Mouse (Mus musculus) liver, embryonic 12.5 days (tissue): ENCODE results near the gene Lamb3. TPM values are rescaled to one million over a fixed set of nuclear protein-coding genes. Genes with fewer than 3 reads are reported as not detected.

ENCODE experiments used
- ATAC-seq: fragments of 200-750 bp; cut with Nextera tagmentation; 2 replicates; pipeline ENCODE4 v1.8.0; 2017; ENCODE audit warnings: moderate number of reproducible peaks, mild to moderate bottlenecking, moderate library complexity
- H3K27ac ChIP-seq: fragments of 300-500 bp; sonication (generic); 2 replicates; pipeline ENCODE4 v1.5.1; 2016; ENCODE audit warnings: mild to moderate bottlenecking
- H3K27me3 ChIP-seq: fragments of 300-500 bp; sonication (generic); replicated peaks from 2 replicates; pipeline ENCODE4 v1.6.1; 2016; ENCODE audit warnings: mild to moderate bottlenecking, moderate library complexity
- H3K36me3 ChIP-seq: fragments of 300-500 bp; sonication (generic); 2 replicates; pipeline ENCODE4 v1.6.1; 2016; ENCODE audit warnings: mild to moderate bottlenecking, moderate library complexity
- H3K4me1 ChIP-seq: fragments of 300-500 bp; sonication (generic); 2 replicates; pipeline ENCODE4 v1.6.1; 2016
- H3K4me2 ChIP-seq: fragments of 300-500 bp; sonication (generic); 2 replicates; pipeline ENCODE4 v1.6.1; 2016; ENCODE audit warnings: mild to moderate bottlenecking, moderate library complexity
- H3K4me3 ChIP-seq: fragments of 300-500 bp; sonication (generic); 2 replicates; pipeline ENCODE4 v1.5.1; 2016; ENCODE audit warnings: mild to moderate bottlenecking, moderate library complexity
- H3K9ac ChIP-seq: fragments of 300-500 bp; sonication (generic); 2 replicates; pipeline ENCODE4 v1.6.1; 2016; ENCODE audit warnings: mild to moderate bottlenecking, moderate library complexity
- H3K9me3 ChIP-seq: fragments of 300-500 bp; sonication (generic); replicated peaks from 2 replicates; pipeline ENCODE4 v1.6.1; 2016; ENCODE audit warnings: mild to moderate bottlenecking, moderate library complexity
- WGBS: fragments of 180-500 bp; shearing (Covaris S2); methylation state at CpG from one replicate; pipeline ENCODE4 v1.1.7; 2016; ENCODE audit not compliant: insufficient replicate concordance; 5-methylcytosine and 5-hydroxymethylcytosine counted together
- polyA plus RNA-seq: library from polyadenylated mRNA; unstranded; fragments of >200 nt; fragmentation: Nextera tagmentation; extraction: Ambion mirVana; gene quantifications from 2 replicates; pipeline ENCODE4 v1.2.1, GENCODE M21; 2016

Gene Lamb3
- polyA plus RNA-seq, 1 experiment from 2014 or later = 0.04 TPM

DNA sequence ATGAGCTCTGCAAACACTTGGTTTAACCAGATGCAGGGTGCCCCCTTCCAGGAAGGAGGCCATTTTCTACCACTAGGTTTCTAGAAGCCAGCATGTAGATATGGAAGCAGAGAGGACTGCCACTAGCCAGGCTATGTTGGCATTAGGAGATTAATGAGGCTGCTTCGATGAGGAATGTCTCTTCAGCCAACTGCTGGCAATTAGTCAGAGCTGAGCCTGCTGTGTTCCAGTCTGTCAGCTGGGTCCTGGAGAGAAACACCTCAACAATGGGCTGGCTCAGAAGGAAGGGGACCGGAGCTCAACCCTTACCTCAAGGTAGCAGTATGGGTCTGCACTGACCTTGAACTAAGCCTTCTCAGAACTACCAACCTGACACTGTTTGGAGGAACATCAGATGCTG lies 179.7 kb downstream of the Lamb3 start:
- H3K27ac ChIP-seq = no peak overlapping the region
- H3K4me1 ChIP-seq = peaks cover 2% of the 10 kb centered on the region
- no peaks in the 10 kb centered on the region for H3K27me3 ChIP-seq
- H3K4me3 ChIP-seq = no peak overlapping the region
- 43% methylated on average over 2 of the region's 2 CpGs for WGBS
- no peaks in the 10 kb centered on the region for H3K36me3 ChIP-seq
- H3K9ac ChIP-seq = no peak overlapping the region
- no peak overlapping the region for H3K4me2 ChIP-seq
- H3K9me3 ChIP-seq = no peaks in the 10 kb centered on the region
- ATAC-seq = no peak

DNA sequence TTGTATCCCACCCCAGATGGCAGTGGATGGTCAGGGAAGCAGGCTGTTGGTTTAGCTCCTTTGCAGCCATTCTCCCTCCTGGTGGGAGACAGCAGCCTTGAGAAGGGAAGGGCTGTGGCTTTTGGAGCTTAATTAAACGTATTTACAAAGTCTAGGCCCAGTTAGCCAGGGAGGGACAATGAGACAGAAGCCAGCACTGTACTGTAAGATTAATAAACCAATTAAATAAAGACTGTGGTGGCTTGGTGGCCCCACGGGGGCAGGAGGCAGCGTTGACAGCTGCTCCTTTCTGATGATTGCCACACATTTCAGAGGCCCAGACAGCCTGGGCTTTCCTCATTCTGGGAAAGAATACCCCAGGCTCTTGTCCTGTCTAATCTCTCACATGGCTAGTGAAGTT lies 182.0 kb downstream of the Lamb3 start:
- Histone ChIP-seq H3K4me3 (no peak overlapping the region), H3K27ac (no peak overlapping the region), H3K4me2 (no peak overlapping the region), H3K9me3 (no peaks in the 10 kb centered on the region), H3K36me3 (no peaks in the 10 kb centered on the region), H3K4me1 (no peaks in the 10 kb centered on the region), H3K9ac (no peak overlapping the region), H3K27me3 (no peaks in the 10 kb centered on the region)
- ATAC-seq = no peak
- WGBS = 23% methylated on average over 3 of the region's 3 CpGs

DNA sequence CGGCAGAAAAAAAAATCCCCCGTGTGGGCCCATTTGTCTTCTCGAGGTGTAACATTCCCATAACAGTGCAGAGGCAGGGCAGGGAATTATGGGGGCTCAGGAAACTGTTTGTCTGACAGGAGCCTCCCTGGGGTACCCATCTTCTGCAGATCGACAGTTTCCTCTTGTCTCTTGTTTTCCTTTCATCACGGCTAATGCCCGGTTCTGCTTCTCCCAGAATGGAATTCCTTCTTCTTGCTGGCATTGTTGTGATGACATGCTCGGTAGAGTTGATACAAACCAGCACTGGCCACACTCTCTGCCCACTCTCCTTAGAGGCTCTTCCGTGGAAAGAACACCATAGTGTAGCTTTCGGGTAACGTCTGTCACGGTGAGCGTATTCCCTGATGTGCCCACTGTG lies 182.5 kb downstream of the Lamb3 start:
- H3K9me3 ChIP-seq = no peaks in the 10 kb centered on the region
- WGBS = 56% methylated on average over 12 of the region's 12 CpGs
- no peak overlapping the region for H3K4me3 ChIP-seq
- no peak overlapping the region for H3K9ac ChIP-seq
- H3K27ac ChIP-seq = no peak overlapping the region
- no peaks in the 10 kb centered on the region for H3K27me3 ChIP-seq
- H3K4me2 ChIP-seq = no peak overlapping the region
- no peaks in the 10 kb centered on the region for H3K4me1 ChIP-seq
- no peak for ATAC-seq
- no peaks in the 10 kb centered on the region for H3K36me3 ChIP-seq

GRCm38 (mm10) chr1:193392266-193392665 lies 184.8 kb downstream of the Lamb3 start:
- Histone ChIP-seq H3K9ac (no peak overlapping the region), H3K27me3 (no peaks in the 10 kb centered on the region), H3K27ac (no peak overlapping the region), H3K4me2 (no peak overlapping the region), H3K4me3 (no peak overlapping the region), H3K36me3 (no peaks in the 10 kb centered on the region), H3K4me1 (no peaks in the 10 kb centered on the region), H3K9me3 (no peaks in the 10 kb centered on the region)
- no peak for ATAC-seq
- WGBS = 62% methylated on average over 3 of the region's 3 CpGs

Other genes with a start within 250 kb of the Lamb3 start
- 5.5 and 6.0 TPM in 2 replicates for gene Syt14, start 171.9 kb upstream of the Lamb3 start, polyA plus RNA-seq
- gene Diexf, start 77.4 kb upstream of the Lamb3 start, polyA plus RNA-seq = 4.4 and 5.4 TPM in 2 replicates
- gene Irf6, start 54.6 kb upstream of the Lamb3 start, polyA plus RNA-seq = 2.6 and 2.8 TPM in 2 replicates
- gene A130010J15Rik, start 39.7 kb upstream of the Lamb3 start, polyA plus RNA-seq = 6.9 and 7.7 TPM in 2 replicates
- gene Traf3ip3, start 6.0 kb upstream of the Lamb3 start, polyA plus RNA-seq = 7.0 and 8.6 TPM in 2 replicates
- 0.89 and 1.2 TPM in 2 replicates for gene Hsd11b1, start 56.4 kb downstream of the Lamb3 start, polyA plus RNA-seq
- gene G0s2, start 65.5 kb downstream of the Lamb3 start, polyA plus RNA-seq = 23.8 and 27.0 TPM in 2 replicates
- 0.86 and 0.92 TPM in 2 replicates for gene Camk1g, start 162.6 kb downstream of the Lamb3 start, polyA plus RNA-seq